Mouse (Mus musculus) cortical plate, adult 2 months (tissue): ENCODE measurements around the gene Fbxw9. TPM values are rescaled to one million over a fixed set of nuclear protein-coding genes. Genes with fewer than 3 reads are reported as not detected.
"Not testable (repeated sequence)": the region's sequence is repeated elsewhere in the genome, so short reads cannot be mapped to it uniquely, and the experiment has no call there.

ENCODE experiments used
- H3K27ac ChIP-seq: fragments of 200-500 bp; 2 replicates; pipeline ENCODE4 v1.5.1; 2012; ENCODE audit warnings: low read length, control low read depth, inconsistent platforms; ENCODE audit not compliant: insufficient read depth
- H3K4me1 ChIP-seq: fragments of 200-500 bp; 2 replicates; pipeline ENCODE4 v1.6.1; 2011; ENCODE audit warnings: low read length; ENCODE audit not compliant: control insufficient read depth, insufficient read depth
- H3K4me3 ChIP-seq: fragments of 200-500 bp; 2 replicates; pipeline ENCODE4 v1.5.1; 2011; ENCODE audit warnings: mild to moderate bottlenecking, low read length, control low read depth; ENCODE audit not compliant: insufficient read depth
- CTCF ChIP-seq: fragments of 200-500 bp; IDR thresholded peaks from 2 replicates; pipeline ENCODE4 v1.5.1; 2011; ENCODE audit warnings: mild to moderate bottlenecking, control low read depth, low read length; ENCODE audit not compliant: insufficient read depth; ENCODE audit errors: extremely low read depth
- POLR2A ChIP-seq: fragments of 200-500 bp; IDR thresholded peaks from 2 replicates; pipeline ENCODE4 v1.6.1; 2011; ENCODE audit warnings: mild to moderate bottlenecking, low read length, control low read depth; ENCODE audit not compliant: insufficient read depth; ENCODE audit errors: extremely low read depth
- polyA plus RNA-seq: library from polyadenylated mRNA; depleted of rRNA; stranded (reverse); fragments of >200 nt; gene quantifications from 2 replicates; pipeline ENCODE4 v1.2.3, GENCODE M21; 2012

Gene Fbxw9
- polyA plus RNA-seq, 1 experiment: 45.1 TPM

DNA sequence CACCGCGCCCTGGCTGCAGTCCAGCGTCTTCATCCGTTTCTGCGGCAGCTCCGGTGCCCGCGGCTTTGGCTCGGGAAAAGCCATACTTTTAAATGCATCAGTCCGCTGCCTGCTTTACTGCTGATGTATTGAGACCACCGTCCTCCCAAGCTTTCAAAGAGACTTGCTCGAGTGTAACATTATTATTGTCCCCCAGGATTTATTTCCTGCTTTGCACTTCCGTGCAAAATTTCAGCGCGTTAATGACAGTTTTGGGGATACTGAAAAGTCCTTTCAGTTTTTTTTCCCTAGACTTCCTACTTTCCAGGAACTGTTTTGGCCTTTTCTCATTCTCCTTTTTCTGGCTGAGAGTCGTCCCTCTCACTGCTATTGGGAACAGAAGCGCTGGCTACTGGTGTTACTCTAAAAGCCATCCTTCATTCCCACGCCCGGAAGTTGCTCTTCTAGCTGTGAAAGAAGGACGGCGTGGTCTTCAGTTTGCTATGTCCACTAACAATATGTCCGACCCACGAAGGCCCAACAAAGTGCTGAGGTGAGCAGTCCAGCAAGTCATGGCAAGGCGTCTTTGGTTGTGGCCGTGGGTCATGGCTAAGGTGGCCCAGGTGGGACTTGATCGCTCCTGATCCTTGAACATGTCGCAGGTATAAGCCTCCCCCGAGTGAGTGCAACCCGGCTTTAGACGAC lies 20.8 kb downstream of the Fbxw9 start, which contains the start of gene Wdr83os:
Wdr83os (plus strand) TSS at position 209 of the 684 bp plus-strand sequence.
- peak within 1 kb of the TSS; percentile 20; the same call in 1 of the 2 replicates for H3K27ac ChIP-seq
- no peak for TF ChIP-seq CTCF
- TF ChIP-seq POLR2A: no peak
- H3K4me3 ChIP-seq: peak within 1 kb of the TSS; percentile 81
- H3K4me1 ChIP-seq: peaks cover 9% of the 10 kb centered on the region

DNA sequence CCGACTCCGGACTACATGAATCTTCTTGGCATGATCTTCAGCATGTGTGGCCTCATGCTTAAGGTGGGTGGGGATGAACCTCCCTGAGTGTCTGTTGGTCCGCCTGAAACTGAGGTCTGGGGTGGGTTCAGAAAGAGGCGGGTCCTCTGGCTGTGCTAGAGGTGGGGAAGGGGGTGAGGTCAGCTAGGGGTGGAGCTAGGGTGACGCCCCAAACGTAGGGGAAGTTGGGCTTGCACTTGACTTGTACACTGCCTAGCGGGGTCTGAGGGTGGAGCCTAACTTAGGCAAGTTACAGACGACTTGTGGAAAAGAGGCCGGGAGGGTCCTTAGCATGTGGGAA lies 21.3 kb downstream of the Fbxw9 start, which contains the start of gene Wdr83:
Wdr83 (minus strand) TSS at position 91 of the 340 bp plus-strand sequence.
- Histone ChIP-seq H3K4me1 (peaks cover 9% of the 10 kb centered on the region), H3K27ac (peak within 1 kb of the TSS; percentile 20; the same call in 1 of the 2 replicates), H3K4me3 (peak within 1 kb of the TSS; percentile 81)
- no peak for TF ChIP-seq POLR2A
- no peak for TF ChIP-seq CTCF

DNA sequence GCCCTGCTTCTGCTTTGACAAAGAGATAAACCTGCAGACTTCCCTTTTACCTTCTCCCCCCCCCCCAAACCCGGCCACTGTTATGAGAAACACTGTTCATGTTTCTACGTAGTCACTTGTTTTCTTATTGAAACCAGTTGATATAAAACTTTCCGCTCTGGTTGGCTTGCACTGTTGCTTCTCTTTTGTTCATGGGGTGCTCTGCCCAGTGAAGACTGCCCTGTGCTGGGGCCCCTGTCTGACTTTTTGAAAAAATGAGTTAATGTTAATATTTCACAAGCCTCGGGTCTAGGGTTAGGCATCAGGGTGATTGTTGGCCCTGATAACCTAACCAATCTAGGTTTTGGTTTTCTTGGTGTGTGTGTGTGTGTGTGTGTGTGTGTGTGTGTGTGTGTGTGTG lies 22.3 kb downstream of the Fbxw9 start:
- not testable (repeated sequence) for H3K4me1 ChIP-seq, H3K27ac ChIP-seq, H3K4me3 ChIP-seq

DNA sequence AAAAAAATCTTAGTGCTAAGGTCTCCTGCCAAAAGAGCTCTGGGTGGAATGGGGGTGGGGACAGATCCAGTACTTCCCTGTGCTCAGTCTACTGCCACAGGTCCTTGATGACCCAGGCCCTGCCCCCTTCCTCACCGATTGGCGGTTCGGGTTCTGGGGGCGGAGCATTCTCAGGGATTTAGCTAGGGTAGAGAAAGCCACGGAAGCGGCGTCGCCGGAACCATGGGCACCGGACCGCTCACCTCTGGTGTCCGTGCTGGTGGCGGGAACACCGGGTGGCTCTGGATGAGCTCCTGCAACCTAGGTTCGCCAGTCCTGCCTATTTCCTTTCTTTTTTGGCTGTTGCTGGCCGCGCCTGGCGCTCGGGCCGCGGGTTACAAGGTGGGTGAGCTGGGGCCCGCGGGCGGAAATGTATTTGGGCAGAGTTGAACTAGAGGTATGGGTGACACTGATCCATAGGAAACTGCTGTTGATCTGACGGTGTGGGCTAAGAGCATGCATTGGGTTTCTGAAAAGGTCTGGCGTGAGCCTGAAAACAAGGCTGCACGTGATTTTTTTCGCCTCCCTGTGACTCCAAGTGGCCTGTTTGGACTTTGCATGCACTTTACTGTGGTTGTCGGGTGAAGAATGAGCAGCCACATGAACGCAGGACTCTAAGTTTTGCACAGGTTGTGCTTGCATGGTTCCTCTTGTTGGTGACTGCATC lies 23.4 kb downstream of the Fbxw9 start, which contains the start of gene Man2b1:
Man2b1 (plus strand) TSS at position 163 of the 706 bp plus-strand sequence.
- Histone ChIP-seq H3K4me1 (peaks cover 9% of the 10 kb centered on the region), H3K27ac (no peak within 1 kb of the TSS), H3K4me3 (peak within 1 kb of the TSS; percentile 69)
- TF ChIP-seq POLR2A (peak; percentile 94), CTCF (no peak)

DNA sequence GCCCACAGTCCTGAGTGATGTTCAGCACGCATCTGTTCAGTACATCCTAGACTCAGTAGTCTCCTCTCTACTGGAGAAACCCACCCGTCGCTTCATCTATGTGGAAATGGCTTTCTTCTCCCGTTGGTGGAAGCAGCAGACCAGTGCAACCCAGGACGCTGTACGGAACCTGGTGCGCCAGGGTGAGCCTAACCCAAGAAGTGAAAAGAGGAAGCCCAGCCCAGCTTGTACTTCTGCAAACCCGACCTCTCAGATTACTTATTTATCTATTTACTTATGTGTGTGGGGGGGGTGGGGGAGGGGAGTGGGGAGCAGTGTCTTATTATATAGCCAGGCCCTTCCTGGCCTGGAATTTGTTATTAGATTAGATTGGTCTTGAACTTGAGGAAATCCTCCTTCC lies 24.8 kb downstream of the Fbxw9 start:
- peaks cover 8% of the 10 kb centered on the region for H3K4me1 ChIP-seq
- H3K27ac ChIP-seq: no peak overlapping the region
- no peak for TF ChIP-seq CTCF
- TF ChIP-seq POLR2A: no peak
- H3K4me3 ChIP-seq: no peak overlapping the region

DNA sequence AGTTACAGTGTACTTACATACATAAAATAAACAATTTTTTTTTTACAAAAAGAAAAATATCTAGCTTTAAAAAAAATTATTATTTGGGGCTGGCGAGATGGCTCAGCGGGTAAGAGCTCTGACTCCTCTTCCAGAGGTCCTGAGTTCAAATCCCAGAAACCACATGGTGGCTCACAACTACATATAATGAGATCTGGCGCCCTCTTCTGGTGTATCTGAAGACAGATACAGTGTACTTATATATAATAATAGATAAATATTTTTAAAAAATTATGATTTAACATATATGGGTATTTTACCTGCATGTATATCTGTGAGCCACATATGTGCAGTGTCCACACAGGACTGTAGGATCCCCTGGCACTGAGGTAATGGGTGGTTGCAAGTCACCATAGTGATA lies 26.4 kb downstream of the Fbxw9 start:
- H3K27ac ChIP-seq: no peak overlapping the region
- no peak overlapping the region for H3K4me3 ChIP-seq
- TF ChIP-seq CTCF (no peak), POLR2A (no peak)
- H3K4me1 ChIP-seq: peaks cover 5% of the 10 kb centered on the region; the same call in 1 of the 2 replicates

DNA sequence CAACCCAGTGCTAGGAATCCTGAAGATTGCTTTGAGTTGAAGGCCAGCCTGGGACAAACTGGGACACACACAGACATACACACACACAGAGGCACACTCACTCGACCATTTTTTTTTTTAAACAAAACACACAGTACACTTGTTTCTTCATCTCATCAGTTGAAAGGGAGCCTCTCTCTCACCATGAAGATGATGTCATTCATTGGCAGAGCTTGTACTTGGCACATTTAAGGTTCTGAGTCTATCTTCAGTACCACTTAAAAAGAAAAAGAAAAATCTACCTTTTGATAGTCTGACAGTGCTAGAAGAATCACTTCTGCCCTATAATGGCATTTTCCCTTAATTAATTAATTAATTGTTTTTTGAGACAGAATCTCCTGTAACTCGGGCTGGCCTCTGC lies 28.9 kb downstream of the Fbxw9 start:
- peaks cover 1% of the 10 kb centered on the region; the same call in 1 of the 2 replicates for H3K4me1 ChIP-seq
- no peak overlapping the region for H3K4me3 ChIP-seq
- TF ChIP-seq POLR2A (no peak), CTCF (no peak)
- H3K27ac ChIP-seq: no peak overlapping the region

DNA sequence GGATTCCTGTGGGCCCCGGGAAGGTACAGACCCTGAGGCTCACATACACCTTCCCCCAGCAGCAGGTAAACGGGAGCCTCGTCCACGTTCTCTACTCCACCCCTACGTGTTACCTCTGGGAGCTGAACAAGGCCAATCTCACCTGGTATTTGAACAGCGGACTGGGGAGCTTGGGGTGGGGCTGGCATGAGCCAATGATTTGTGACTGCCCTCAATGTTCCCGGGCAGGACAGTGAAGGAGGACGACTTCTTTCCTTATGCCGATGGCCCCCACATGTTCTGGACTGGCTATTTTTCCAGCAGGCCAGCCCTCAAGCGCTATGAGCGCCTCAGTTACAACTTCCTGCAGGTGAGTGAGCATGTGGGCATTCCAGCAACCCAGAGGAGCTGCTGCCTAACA lies 31.0 kb downstream of the Fbxw9 start:
- H3K27ac ChIP-seq: no peak overlapping the region
- no peaks in the 10 kb centered on the region for H3K4me1 ChIP-seq
- H3K4me3 ChIP-seq: no peak overlapping the region
- TF ChIP-seq CTCF (no peak), POLR2A (no peak)

DNA sequence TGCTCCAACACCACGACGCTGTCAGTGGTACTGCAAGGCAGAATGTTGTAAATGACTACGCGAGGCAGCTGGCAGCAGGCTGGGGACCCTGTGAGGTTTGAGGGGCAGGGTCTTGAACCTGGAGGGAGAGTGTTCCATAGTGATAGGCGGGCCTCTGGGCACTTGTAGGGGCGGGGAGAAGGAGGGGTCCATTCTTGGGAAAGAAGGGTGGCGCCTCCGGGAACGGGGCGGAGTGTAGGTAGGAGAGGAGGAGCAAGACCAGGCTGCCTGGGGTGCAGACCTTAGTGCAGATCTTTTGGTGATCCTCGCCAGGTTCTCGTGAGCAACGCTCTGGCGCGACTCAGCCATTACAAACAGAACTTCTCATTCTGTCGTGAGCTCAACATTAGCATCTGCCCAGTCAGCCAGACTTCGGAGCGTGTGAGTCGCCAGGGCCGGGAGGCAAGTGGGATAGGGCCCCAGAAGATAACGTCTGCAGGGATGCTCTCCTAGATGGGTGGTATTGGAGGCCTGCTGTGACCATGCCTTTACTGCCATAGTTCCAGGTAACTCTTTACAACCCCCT lies 31.8 kb downstream of the Fbxw9 start:
- TF ChIP-seq CTCF (no peak), POLR2A (no peak)
- no peak overlapping the region for H3K27ac ChIP-seq
- no peak overlapping the region for H3K4me3 ChIP-seq
- no peaks in the 10 kb centered on the region for H3K4me1 ChIP-seq

DNA sequence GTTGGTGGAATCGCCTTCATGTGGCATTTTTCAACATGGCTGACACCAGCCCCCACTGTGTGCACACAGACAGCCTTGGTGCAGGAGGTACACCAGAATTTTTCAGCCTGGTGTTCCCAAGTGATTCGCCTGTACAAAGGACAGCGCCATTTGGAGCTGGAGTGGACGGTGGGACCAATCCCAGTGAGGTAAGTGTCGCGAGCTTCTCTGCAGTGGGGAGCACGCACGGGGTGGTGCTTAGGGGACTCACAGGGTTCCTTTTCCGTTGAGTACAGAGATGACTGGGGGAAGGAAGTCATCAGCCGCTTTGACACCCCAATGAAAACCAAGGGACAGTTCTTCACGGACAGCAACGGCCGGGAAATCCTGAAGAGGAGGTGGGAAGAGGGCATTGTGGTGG lies 35.2 kb downstream of the Fbxw9 start:
- TF ChIP-seq CTCF: no peak
- TF ChIP-seq POLR2A: no peak
- Histone ChIP-seq H3K4me1 (no peaks in the 10 kb centered on the region), H3K4me3 (no peak overlapping the region), H3K27ac (no peak overlapping the region)
